Mouse (Mus musculus): ENCODE data around the gene Ctdnep1.

Gene Ctdnep1

DNA sequence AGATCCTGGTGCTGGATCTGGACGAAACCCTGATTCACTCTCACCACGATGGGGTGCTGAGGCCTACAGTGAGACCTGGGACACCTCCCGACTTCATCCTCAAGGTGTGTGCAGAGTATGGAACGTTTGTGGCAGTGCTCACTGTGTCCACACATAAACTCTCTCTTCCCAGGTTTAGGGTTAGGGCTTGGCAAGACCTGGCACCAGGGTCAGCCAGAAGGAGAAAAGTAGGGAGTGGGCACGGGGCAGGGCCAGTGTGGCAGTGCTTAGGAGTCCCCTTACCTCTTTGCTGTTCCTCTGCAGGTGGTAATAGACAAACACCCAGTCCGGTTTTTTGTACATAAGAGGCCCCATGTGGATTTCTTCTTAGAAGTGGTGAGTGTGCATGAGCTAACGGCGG lies 3.5 kb downstream of the Ctdnep1 start:
- DNase-seq: no peak

DNA sequence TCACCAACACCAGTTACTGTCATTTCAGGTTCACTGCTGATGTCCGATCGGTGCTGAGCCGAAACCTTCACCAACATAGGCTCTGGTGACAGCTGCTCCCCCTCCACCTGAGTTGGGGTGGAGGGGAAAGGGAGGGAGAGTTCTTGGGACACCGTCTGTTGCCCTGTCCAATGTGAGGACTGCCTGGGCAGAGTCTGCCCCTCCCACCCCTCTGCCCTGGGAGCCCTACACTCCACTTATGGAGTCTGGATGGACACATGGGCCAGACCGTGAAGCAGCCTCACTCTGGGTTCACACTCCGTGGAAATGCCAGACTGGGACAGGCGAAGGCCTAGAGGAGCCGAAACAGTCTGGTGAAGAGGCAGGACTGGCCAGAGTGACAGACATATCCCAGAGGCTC lies 9.0 kb downstream of the Ctdnep1 start:
- no peak for DNase-seq

DNA sequence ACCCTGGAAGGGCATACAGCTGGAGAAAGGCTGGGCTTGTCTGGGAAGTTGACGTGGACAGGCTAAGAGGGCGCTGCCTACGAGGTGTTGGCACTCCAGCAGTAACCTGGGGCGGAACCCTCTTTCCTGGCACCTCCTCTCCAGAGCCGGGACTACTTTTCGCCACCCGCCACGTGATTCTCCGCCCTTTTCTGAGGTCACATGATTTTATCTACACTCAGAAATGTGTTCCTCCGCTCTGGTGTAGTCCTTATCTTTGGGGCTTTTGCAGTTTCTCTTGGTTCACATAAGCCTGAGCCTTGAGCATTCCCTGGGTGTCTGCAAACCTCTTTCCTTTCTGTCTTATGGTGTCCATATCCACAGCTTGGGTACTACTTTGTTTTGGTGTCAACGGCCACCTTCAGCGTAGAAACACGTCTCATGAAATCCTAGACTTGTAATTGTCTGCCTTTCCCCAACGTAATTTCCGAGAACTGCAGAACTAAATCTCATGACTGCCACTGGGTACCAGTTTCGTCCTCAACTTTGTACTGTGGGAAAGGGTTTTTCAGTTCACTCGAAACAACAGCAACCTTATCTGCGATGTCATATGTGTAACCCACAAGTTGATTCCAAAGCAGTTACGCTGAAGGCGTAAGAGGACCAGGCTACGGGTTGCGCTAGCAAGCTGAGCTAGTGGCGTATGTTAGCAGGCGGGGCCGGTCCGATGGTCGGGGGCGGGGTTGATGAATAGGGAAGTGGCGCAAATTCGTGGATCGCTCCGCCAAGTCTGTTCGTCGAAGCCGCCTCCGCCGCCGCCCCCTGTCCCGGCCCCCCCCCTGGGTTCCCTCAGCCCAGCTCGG lies 10.1 kb downstream of the Ctdnep1 start, which contains the start of gene Gabarap:
Gene Gabarap, plus strand, starts transcription at position 294 of the 842 bp plus-strand sequence.
- peak; percentile 93 for DNase-seq

DNA sequence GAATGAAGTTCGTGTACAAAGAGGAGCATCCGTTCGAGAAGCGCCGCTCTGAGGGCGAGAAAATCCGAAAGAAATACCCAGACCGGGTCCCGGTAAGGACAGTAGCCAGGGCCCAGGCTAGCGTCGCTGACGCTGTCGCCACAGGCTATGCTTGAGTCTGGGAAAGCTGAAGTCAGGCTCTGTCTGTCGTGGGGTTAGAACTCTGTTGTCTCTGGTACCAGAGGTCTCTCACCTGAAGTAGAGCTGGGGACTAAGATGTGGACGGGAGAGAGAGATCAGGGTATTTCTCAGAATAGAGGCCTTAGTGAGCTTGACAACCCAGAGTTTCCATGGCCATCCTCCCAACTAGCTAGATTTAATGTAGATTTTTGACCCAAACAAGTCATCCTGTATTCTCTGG lies 10.8 kb downstream of the Ctdnep1 start:
- DNase-seq: no peak

DNA sequence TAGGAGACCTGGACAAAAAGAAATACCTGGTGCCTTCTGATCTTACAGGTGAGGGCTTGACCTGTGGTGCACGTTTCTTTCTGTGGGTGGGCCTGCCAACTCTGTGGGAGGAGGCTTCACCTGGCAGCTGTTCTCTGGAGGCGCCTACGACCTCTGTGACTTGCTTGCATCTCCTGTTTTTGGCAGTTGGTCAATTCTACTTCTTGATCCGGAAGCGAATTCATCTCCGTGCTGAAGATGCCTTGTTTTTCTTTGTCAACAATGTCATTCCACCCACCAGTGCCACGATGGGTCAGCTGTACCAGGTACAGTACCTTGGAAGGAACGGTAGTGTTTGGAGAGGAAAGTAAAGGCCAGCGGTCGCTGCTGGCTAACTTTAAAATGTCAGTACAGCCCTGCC lies 11.4 kb downstream of the Ctdnep1 start:
- no peak for DNase-seq

DNA sequence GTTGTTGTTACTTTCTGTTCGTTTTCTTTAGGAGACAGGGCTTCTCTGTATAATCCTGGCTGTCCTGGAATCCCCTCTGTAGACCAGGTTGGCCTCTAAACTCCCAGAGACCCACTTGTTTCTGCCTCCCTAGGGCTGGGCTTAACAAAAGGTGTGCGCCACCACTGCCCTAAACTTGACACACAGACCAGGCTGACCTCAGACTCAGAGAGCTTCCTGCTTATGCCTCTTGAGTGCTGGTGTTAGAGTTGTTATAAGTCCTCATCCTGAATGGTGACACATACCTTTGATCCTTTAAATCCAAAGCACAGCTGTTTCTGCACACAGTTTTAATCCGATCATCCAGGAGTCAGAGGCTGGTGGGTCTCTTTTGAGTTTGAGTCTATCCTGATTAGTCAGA lies 12.0 kb downstream of the Ctdnep1 start:
- DNase-seq: no peak

DNA sequence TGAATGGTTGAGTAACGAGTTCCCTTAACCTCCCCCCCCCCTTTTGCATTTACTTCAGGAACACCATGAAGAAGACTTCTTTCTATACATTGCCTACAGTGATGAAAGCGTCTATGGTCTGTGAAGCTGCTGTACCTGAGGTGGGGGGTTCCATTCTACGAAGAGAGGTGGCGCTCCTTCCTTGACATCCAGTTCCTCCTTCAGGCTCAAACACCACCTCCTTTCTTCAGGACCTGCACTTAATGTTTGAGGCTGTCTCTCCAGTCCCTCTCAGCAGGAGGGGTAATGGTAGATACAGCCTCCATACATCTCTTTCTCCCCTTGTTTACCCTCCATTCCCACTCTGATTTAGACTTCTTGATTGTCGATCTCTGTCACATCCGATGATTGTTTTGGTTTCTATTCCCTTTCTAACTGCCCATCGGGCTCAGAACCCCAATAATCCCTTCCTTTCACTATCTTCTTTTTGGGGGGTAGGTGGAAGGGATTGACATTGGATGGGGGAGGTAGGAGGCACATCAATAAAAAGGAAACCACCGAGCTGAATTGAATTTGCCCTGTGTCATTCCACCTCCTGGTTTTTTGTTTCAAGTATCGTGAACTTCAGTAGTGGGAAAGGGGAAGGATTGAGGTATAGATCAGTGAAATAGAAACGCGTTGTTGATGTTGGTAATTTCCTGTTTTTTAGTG lies 13.6 kb downstream of the Ctdnep1 start:
- DNase-seq: no peak

DNA sequence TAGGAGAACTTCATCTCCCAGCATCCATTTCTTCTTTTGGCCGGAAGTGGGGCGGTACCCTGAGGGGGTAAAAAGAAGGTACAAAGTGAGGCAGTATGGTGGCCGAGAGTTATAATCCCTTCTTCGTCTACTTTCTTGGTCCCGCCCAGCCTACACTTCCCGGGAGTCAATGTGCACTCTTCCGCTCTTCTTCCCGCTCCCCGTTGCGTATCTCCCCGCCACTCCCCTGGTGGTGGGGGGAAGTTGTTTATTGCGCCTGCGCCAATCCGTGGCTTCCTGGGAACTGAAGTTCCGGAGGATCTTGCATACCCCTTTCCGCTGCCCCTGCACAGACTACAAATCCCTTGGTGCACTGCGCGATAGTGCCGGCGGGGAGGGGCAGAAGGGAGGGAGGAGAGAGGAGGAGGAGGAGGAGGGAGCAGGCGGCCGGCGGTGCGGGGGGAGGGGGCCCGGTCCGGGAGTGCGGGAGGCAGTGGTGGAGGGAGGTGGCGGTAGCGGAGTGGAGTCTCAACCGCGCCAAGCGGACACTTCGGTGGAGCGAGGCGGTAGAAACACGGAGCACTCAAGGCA lies 14.5 kb downstream of the Ctdnep1 start, which contains the start of gene Phf23:
Gene Phf23, plus strand, starts transcription at position 387 of the 570 bp plus-strand sequence.
- peak; percentile 95 to 99 for DNase-seq

DNA sequence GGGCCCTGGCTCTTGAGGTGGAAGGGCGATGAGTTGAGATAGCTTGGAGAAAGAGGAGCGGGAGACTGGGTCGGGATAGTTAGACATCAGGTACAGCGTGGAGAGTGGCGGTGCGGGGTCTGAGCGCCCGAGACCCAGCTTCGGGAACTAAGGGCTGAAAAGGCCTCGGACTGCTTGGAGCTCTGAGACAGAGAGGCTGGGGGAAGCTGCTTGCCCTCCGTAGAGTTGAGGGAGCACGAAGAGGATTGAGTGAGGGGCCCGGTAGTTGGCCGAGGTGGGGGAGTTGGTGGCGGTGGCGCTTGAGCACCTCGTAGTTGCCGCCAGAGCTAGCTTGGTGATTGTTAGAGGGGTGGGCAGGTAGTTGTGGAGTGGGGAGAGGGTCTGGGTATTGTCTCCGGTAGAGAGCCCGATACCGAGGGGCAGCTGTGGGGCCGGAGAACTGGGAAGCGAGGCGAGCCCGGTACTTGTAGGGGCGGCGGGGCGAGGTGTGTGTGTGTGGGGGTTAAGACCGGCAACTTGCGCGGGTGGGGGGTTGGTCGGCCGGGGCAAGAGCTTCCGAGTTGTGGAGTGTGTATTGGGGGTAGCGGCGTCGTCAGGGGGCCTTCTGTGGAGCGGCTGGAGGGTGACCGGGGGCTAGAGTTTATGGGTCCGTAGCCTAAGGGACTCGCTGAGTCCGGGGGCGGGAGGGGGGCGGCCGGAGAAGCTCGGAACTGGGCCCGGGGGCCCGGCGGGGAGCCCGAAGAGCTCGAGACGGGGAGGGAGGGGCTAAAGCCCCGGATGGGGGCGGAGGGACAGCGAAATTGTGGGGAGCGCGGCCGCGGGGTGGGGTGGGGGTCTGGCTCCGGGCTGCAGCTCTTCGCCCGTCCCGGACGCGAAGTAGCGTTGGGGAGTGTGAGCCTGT lies 15.5 kb downstream of the Ctdnep1 start:
- peak; percentile 76 to 83 for DNase-seq

DNA sequence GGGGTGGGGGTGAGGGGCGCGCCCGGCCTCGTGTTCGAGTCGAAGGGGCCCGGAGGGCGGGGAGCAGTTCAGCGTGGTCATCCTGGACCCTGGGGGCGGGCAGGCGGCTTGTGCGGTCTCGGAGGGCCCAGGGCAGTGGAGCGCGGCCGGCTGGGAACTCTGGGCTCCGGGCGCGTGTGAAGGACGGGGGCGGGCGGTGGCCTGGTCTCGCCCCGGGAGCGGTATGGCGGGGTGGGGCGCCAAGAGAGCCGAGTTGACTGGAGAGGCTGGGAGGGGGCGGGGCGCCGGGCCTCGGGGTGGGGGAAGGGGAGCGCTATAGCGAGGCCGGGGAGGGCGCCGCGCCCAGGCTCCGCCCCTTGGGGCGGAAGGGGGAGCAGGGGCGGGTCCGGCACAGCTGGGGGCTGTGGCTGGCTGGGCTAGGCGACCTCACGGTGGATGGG lies 16.1 kb downstream of the Ctdnep1 start:
- peak; percentile 90 to 93 for DNase-seq

DNA sequence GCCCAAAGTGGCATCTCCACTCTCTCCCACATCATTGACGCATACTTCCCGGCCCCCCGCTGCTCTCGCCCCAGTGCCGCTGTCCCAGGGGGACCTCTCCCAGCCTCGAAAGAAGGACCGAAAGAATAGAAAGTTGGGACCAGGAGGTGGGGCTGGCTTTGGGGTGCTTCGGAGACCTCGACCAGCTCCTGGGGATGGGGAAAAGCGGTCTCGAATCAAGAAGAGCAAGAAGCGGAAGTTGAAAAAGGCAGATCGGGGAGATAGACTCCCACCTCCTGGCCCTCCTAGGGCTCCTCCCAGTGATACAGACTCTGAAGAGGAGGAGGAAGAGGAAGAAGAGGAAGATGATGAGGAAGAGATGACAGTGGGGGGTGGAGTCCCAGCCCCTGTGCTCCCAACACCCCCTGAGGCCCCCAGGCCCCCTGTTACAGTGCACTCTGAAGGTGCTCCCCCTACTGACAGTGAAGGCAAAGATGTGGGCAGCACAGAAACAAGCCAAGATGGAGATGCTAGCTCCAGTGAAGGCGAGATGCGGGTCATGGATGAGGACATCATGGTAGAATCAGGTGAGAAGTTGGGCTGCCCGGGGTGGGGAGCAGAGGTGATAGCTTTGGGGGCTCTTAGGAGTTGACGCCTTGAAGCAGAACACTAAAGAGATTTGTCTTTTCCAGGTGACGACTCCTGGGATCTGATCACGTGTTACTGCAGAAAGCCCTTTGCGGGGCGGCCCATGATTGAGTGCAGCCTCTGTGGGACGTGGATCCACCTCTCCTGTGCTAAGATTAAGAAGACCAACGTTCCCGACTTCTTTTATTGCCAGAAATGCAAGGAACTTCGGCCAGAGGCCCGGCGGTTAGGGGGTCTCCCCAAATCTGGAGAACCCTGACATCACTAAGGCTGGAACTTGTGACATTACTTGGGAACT lies 17.9 kb downstream of the Ctdnep1 start:
- peak in 1 of 2 experiments; percentile 45 for DNase-seq

DNA sequence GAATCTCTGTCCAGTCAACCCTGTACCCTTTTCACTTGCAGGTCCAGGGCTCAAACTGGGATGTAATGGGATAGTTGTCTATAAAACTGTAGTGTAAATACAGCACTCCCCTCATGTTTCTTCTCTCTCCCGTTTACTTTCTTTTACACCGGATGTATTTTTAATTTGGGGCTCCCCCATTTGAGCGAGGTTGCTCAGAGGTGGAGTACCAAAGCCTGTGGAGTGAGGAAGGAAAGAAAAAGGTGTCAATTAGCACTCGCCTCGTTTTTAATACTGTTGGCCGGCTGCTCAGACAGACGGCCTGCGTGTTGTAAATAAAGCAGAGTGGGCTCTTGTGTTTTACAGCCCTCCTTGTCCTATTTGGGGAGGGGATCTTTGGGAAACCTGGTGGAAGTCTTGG lies 18.7 kb downstream of the Ctdnep1 start:
- DNase-seq: no peak

DNA sequence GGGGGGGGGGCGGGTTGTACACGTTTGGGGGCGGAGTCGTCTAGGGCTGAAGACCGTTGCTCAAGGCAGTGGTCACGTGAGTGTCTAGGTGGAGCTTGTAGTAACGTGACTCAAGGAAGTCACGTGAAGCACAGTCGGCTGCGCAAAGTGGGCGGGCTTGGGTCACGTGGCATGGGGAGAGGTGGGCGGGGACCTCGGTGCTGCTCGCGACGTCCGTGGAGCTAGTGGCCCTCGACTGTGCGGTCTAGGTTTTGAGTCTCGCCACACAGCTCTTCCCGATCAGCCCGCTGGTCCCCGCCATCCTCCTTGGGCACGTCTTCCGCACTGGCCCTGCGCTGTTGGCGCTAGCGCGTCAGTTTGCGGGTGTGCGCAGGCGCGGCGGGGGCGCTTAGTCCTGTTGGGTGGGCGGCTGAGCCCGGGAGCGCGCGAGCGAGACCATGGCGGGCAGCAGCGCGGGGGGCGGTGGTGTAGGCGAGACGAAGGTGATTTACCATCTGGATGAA lies 19.5 kb downstream of the Ctdnep1 start, which contains the start of gene Dvl2:
Gene Dvl2, plus strand, starts transcription at position 200 of the 503 bp plus-strand sequence.
- peak; percentile 87 to 90 for DNase-seq

DNA sequence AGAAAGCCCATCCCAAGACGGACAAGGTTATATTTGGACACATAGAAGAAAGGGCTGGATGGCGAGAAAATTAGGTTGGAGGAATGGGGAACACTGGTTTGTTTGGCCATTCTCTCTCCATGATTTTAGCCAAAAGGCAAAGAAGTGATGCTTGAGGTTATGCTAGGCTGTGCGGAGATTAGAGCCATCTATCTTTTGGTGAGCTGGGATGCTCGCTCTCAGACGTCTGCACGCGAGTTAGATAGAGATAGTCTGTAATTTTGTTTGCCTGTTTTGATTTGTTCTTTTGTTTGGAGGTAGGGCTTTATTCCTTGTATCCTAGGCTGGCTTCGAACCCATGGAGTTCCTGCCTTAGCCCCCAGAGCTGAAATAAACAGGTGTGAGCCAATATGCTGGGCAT lies 20.2 kb downstream of the Ctdnep1 start:
- DNase-seq: no peak

DNA sequence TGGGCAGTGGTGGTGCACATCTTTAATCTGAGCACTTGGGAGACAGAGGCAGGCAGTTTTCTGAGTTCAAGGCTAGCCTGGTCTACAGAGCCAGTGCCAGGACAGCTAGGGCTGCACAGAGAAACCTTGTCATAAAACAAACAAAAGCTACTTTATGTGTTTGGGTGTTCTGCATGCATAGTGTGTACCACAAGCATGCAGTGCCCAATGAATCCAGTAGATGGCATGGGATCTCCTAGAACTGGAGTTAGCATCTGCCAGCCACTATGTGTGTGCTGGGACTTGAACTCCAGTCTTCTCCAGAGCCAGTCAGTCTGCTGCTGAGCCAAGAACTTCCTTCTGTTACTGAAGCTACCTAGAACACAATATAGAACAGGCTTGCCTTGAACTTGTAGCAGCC lies 20.9 kb downstream of the Ctdnep1 start:
- DNase-seq: peak; percentile 59 to 63

DNA sequence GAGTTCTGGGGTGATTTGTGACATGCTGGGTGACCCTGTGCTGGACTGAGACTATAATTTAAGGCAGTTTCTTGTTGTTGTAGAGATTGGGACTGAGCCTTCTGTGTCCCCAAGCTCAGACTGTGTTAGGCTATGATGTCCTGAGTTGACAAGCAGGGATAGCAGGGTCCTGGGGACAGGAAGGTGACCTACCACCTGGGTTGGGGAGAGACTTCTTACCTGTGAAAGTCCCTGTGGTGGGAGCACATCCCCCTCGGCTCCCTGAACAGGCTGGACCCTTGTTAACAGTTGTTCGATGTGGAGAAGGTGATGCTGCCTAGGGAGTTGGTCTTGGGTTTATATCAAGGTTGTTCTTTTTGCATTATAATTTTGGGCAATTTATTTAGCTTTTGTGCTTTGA lies 21.5 kb downstream of the Ctdnep1 start:
- no peak for DNase-seq

DNA sequence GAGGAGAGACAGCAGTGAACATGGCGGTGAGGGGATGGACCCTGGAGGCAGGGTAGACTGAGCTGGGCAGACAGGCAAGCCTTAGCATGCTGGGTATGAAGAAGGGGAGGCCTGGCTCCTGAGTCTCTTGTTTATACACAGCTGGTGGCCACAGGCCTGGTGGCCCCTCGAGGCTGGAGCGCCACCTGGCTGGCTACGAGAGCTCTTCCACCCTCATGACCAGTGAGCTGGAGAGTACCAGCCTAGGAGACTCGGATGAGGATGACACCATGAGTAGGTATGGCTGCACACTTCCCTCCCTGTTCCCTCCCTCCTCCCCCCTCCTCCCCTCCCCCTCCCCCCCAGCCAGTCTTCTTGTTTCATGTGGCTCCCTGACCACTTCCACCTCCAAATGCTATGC lies 24.6 kb downstream of the Ctdnep1 start:
- peak; percentile 43 to 65 for DNase-seq

DNA sequence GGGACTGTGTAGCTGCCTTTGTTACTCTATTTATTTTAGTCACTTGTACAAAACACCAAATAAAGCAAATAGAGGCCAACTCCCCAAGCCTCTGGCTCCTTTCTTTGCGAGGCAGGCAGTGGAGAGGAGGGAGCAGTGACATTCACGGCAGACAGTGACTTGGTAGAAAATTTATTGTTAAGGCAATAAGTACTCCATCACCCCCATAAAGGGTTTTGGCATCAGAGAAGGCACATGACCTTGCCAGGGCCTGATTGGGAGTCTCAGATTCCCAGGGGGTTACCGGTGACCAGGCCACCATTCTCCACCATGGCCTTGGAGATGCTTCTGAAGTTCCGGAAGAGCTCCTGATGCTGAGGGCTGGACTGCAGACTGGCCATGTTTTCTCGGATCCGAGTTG lies 29.1 kb downstream of the Ctdnep1 start:
- no peak for DNase-seq

DNA sequence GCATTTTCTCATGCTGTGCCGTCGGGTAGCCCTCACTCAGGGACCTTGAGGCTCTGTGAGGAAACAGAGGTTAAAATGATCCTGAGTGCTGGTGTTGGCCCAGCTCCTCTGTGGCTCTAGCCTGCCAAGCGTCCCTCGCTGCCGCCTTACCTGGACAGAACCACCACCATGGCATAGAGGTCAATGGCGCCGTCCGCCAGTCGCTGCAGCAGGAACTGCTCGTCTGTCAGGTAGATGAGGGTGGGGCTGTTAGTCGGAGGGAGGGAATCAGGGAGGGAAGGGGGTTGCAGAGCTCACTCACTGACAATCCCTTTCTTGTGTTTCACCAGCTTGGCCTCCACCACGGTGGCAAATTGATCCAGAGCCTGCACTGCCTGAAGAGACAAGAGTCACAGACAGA lies 29.6 kb downstream of the Ctdnep1 start:
- DNase-seq: no peak

DNA sequence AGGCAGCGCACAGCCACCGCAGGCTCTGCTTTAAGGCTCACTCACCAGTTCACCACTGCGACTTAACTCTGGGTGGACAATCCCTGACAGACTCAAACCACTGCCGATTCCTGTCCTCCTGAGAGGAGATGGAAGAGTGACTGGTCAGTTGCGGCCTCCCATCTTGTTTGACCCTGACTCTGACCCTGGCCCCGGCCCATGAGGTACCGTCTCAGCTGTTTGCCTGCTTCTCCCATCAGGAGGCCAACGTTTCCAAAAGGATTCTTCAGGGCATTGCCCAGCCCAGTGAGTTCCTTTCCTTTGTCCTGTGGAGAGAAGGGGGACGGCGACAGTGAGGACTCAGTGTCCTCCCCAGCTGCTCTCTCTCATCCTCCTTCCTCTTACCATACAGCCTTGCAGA lies 30.0 kb downstream of the Ctdnep1 start:
- DNase-seq: no peak

DNA sequence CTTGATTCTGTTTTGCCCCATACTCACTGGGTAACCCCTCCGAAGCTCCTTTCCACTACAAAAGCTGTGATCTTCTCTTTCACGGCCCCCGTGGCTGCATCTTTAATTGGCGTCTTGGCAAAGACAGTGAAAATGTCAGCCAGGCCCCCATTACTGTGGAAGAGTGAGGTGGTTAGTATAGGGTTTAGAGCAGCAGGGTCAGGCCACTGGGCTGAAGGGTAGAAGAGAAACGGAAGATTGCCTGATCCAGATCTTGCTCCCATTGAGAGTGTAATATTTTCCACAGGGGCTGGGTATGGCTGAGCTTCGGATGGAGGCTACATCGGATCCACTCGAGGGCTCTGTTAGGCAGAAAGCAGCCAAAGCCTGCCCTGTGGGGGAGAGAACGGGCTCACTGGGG lies 32.0 kb downstream of the Ctdnep1 start:
- DNase-seq: no peak
